Mouse (Mus musculus) kidney, adult 11 months (tissue): ENCODE measurements around the gene Emc7.

Experiments used
- DNase-seq: peaks from one replicate; pipeline ENCODE4 v3.0.0; 2022

Emc7 gene

DNA sequence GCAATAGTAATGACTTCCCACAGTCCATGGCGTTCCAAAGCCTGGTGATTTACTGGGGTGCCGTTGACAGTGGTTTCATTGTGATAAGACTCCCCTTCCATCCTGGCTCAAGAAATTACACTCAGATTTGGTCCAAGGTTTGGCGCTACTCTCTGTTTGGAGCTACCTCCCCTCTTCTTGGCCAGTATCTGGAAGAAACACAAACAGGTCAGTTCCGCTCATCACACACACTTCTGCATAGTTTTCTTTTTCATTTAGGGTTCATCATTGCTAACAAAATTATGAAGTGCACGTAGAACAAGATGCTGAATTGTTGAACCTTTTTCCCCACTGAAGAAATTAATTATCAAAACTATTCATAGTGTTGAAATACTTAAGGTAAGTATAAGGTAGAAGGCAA lies 25.9 kb downstream of the Emc7 start, which contains the start of gene Chrm5:
TSS of gene Chrm5 (minus strand) at position 101 of the 400 bp plus-strand sequence.
- DNase-seq, result no peak

DNA sequence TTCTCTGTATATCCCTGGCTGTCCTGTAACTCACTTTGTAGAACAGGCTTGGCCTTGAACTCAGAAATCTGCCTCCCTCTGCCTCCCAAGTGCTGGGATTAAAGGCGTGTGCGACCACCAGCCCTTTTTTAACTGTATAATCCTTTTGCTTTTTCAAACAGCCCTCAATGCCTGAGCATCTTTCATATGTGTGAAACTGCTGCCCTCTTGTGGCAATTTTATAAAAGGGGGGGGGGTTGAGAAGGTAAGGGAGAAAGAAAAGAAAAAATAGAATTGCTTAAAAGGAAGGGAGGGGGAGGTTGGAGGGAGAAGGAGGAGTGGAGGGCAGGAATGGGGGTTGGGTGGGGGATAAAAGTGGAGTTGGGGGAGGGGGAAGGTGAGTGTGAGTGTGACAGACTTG lies 26.8 kb downstream of the Emc7 start:
- no peak for DNase-seq

DNA sequence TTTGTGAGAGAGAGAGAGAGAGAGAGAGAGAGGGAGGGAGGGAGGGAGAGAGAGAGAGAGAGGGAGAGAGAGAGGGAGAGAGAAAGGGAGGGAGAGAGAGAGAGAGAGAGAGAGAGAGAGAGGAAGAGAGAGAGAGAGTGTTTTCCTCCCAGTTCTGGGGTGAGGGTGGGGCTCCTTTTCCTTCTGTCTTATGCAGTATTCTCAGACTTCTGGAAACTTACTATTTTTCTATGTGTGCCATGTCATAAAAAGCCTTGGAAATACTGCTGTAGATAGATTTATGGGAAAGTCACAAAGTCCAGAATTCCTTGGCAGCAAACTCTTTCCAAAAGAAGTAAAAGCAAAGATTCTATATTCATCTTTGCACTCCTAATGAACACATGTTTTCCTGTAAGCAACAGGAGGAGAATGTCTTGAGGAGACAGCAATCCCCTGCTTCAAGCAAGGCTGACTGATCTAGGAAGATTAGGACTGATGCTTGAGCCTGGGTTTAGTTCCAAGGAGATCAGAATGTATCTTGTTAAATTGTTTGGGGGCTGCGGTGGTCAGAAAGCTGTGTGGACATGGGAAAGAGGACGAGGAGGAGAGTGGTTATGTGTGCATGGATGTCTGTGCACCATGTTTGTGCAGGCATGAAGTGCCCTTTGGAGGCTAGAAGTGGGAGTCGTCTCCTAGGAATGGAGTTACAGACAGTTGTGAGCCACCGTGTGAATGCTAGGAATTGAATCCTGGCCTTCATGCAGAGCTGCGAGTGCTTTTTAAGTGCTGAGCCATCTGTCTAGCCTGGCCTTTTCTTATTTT lies 27.9 kb downstream of the Emc7 start:
- DNase-seq, result no peak

DNA sequence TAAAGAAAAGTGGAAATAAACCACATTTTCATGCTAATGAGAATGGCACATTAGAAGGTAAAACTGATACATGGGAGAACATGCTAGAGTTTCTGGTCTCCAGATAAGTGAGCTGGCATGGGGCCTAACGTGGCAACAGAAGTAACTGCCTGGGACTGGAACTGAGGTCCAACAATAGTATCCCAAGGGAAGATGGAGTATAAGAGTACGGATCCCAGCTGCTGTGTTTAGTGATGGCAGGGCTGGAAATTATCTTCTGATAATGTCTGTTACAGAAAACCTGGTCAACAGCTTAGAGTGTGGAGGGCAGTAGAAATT lies 28.5 kb downstream of the Emc7 start:
- DNase-seq, result no peak

DNA sequence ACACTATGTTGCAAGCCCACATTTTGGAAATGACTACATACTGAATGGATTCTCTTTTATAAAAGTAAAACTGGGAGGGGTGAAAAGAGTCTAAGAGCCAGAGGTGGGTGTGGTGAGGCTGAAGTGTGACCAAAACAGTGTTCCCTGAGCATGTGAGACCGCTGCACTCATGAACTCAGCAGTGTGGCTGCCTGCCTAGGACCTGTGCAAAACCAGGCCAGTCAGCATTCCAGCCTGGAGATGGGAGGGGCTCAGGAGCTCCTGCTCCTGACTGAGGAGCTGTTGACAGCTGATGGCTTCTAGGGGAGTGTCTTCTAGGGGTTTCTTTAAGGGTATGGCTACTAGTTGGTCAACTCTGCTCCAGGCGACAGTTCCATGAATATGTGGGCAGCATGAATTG lies 30.1 kb downstream of the Emc7 start:
- no peak for DNase-seq

DNA sequence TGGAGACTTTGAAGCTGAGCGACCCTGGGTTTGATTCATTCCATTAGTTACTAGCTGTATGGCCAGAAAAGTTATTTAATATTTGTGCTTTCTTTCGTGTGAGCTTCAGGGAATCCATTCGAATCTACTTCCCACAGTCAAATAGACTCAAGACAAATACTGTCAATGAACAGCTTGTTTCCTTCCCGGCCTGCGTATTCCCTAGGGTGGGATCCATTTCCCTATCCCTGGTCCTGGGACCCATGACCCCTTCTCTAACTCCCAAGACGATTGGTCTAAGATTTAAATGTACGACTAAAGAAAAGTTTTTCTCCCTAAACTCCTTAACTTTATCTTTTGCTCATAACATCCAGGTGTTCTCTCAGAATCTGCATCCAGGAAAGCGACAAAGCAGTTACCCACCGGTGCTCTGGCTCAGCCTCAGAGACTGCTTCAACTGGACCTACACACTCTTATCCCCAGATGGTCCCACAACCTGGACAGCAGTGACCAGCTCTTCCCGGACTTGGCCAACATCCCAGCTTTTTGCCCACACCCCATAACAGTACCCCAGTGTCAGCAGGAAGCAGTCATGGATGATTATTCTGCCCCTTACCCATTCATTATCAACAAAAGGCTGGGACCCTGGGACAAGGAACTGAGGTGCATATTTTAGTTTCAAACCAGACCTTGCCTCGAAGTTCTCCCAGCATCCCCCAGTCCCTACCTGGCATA lies 35.8 kb downstream of the Emc7 start:
- no peak for DNase-seq

DNA sequence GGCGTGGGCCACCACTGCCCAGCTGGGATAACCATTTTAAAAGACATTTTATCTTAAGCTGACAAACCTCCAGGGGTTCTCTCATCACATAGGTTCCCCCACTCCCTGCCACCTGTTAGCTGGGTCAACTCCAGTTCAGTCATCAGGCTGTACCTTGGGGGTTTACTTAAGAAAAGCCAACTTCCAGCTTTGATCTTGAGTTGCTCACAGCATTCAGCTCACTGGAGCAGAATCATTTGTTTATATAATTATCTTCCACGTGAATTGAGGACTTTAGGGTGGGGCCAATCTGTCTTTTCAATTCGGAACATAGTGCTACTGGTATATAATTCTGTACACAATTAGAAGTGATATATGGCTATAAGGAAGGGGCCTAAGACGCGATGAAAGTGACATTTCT lies 36.8 kb downstream of the Emc7 start:
- no peak for DNase-seq

DNA sequence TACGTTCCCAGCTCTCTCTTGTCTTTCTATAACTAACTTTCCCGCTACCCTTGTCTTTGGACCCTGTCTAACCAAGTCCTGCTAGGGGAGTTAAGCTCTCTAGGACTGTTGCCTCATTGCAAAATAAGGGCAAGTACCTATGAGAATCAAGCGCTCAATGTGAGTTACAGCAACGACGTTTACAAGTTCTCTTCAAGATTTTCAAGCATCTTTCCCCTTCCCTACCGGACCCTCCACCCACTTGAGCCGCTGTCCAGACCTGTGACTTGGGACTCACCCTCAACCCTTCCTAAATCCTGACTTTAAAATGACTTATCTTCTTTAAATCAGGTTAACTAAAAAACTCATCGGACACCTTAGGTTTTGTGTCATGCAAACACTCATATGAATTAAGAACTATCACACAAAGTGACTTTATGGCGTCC lies 37.6 kb downstream of the Emc7 start:
- DNase-seq, result no peak

DNA sequence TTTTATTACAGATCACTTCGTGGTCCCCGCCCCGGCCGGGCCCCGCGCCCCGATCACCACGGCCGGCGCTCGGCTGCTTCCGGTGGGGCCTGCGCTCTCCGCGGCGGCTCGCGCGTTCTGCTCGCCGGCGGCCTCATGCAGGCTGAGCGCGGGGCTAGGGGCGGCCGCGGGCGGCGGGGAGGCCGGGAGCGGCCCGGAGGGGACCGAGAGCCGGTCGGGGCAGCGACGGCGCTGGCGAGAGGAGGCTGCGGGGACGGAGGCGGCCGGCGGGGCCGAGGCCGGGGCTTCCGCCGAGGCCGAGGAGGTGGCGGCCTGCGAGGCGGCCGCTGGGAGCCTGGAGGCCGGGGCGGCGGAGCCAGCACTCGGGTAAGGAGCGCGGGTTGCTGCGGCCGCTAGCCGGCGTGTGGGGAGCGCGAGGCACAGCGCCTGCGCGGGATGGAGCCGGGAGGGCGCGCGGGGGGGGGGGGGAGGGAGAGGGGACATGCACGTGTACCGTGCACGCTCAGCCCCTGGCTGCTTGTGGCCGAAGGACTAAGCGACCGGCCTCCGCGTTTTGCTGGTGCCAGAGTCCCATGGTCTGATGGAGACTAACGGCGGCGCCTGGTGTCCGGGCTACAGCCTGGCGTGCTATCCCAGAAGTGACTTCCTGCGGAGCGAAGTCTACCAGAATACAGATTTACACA lies 38.2 kb downstream of the Emc7 start, which contains the start of gene Aven:
TSS of gene Aven (plus strand) at position 109 of the 683 bp plus-strand sequence.
- DNase-seq, result peak; percentile 85

DNA sequence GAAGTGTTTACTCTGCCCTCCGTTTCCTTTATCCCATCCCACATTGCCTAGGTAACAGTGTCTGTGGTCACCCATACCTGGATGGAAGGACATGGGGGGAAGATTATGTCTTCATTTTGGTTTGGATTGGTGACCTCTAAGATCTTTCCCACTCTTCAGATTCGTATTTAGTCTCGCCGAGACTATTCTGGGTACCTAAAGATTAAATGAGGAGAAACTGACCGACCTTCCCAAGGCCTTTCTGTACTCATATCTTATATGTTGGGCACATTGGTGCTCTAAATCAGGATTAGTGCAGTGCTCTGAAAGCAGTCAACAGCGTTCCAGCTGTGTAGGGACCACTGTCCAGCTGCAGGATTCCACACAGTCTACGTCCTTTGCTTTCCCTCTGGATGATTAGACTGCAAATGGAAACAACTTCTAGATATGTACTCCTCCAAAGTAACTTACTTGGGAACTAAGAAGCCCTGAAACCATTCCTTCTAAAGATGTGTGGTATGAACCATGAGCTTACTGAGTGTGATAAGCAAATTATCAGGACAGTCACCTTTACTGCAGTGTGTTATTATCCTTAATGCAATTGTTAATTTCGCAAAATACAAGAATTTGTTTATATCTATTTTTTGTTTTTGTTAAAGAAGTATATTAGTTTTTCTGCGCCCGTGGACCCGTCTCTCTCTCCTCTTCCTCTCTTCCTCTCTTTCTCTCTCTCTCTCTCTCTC lies 38.9 kb downstream of the Emc7 start:
- no peak for DNase-seq

DNA sequence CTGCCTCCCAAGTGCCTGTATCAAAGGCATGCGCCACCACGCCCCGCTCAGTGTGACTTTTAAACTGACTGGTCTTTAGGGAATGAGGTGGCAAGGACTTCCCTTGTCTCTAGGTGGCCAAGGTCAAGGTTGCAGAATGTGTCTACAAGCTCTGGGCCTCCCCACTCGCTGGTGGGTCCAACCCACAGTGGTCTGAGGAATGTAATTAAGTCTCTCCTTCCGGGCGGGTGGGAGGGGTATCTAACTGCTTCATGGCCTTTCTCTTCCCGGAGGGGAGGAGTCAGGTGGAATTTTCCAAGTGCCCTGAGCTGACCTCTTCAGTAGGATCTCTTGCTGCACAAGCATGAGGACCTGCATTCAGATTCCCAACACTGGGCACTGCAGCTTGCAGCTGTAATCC lies 43.1 kb downstream of the Emc7 start:
- peak; percentile 54 for DNase-seq

DNA sequence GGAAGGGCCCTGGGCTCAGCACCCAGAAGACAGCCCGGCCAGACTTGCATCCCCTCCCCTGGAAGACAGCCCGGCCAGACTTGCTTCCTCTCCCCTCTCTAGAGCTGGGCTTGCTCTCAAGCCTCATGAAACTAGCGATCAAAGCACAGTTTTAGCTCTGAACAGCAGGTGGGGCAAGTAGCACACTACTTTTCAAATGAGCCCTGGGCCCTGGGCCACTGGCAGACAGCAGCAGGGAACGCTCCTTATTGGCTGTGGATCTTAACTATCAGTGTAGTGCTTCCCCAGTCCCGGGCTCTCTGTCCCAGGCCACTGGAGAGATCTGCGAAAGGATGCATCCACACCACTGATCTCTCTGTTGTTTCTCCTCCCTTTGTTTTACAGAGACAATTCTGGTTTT lies 46.4 kb downstream of the Emc7 start:
- DNase-seq, result peak; percentile 64

DNA sequence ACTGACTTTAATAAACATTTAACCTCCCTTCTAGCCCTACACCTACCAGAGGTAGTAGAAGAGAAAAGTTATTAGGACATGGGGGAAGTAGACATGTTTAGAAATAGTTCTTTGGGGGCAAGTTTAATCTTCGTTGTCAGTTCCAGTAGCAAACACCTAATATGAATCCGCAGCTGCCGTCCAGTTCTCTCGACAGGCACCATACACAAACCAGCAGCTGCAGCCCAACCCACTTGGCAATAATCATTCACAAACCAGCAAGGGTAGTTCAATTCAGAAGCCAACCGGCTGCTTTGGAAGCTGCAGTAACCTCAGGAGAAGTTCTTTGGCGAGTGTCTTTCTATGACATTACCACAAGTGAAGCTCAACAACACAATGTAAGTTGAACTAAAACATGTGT lies 49.2 kb downstream of the Emc7 start:
- DNase-seq, result no peak

DNA sequence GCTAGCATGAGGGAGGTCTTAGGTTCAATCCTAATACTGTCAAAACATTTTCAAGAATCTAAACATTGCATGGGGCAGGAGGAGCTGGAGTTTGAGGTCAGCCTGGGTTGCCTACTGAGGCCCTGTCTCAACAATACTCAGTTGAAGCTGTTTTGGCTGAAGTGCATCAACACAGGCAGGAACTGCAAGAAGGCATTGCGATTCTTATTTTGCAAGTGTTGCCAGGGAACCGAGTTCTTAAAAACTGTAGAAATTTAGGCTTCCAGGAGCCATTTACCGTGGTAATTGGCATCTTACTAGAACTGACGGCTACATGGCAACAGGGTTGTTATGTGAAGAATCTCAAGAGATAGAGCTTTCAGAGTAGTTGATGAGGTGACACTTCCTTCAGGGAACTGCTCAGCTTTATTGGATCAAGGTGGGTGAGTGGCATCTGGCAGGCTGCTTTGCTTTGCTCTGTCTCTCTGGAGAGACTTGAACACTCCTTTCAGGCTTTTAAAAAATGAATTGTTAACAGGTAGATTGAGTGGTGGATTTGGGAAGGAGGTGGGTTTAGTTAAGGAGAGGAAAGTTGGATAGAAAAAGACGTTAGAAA lies 52.1 kb downstream of the Emc7 start:
- no peak for DNase-seq

DNA sequence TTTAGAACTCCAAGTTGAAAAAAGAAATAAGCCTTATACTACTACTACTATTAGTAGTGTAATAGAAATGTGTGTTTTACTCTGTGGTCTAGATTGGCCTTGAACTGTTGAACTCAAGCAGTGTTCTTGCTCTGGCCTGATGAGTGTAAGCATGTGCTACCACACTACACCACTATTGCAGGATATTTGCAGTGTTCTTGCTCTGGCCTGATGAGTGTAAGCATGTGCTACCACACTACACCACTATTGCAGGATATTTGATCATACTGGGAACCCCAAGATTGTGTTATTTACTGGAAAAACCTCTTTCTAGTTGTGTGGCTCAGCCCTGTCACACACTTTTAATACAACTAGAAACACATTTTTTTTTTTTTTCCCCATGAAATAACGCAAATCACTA lies 52.6 kb downstream of the Emc7 start:
- no peak for DNase-seq

DNA sequence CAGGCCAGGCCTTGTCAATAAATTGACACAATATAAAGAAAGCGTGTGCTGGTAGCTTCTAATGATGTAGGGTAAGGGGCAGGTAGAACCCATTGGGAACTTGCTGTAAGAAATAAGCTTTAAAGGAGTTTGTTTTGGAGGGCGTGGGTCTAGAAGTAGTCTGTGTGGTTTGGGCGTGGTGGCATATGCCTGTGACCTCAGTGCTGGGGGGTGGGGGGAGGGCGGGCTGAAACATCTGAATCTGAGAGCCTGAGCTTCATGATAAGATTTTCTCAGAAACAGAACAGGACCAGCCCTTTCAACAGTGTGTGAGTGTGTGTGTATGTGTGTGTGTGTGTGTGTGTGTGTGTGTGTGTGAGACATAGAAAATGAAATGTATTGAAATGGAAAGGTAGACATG lies 55.3 kb downstream of the Emc7 start:
- no peak for DNase-seq

DNA sequence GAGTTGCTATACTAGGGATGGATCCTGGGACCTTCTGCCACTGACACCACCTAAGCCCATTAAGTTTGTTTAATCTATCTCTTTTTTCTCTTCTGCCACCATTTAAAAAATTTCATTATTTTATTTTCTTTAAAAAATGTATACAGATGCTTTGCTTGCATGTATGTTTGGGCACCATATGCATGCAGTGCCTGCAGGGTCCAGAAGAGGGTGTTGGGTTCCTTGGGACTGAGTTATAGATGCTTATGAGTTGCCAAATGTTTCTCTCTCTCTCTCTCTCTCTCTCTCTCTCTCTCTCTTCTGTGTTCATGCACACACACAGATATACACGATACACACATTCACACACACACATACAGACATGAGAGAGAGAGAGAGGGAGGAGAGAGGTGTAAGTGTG lies 58.2 kb downstream of the Emc7 start:
- DNase-seq, result no peak

DNA sequence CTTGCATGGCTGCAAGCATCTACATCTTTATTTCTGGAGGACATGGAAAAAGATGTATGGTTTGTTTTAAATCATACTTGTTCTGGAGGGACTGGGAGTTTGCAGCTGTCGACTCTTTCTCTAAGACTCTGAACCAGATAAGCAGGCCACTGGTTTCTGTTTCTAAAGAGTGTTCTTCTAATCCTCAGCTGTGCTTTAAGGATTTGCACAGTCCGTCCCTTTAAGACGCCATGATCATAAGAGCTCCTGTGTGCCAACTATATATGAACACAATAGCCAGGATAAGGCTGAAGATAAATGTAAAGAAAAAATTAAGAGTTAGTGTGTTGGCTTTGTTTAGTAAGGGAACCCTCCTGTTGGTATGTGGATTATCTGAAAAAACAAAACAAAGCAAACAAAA lies 61.9 kb downstream of the Emc7 start:
- DNase-seq, result no peak

DNA sequence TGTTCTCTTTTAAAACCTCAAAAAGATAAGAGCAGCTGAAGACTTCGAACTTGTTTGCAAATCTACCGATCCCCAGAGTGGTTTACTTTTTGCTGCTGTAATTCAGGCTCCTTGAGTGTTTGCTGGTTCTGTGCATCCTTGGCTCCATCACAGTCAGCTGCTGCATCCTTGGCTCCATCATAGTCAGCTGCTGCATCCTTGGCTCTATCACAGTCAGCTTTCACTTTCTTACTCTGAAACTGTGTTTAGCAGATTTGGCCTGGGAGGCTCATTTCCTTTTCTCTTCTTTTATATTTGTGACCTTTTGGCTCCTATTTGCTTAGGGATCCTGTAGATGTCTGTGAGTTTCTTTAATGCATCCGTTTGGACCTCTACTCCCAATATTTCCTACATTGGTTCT lies 62.4 kb downstream of the Emc7 start:
- no peak for DNase-seq

DNA sequence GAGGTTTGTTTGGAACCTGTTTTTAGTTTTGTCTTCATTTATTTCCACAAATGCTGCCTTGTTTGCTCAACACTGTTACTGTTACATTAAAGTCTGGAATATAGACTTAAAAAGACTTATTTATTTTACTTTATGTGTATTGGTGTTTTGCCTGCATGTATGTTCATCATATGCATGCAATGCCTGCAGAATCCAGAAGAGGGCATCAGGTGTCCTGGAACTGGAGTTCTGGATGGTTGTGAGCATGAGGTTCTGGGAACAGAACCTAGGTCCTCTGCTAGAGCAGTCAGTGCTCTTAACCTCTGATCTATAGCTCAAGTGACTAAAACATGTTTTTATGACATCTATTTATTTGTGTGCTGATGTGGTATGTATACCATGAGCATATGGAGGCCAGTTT lies 63.7 kb downstream of the Emc7 start:
- DNase-seq, result no peak

DNA sequence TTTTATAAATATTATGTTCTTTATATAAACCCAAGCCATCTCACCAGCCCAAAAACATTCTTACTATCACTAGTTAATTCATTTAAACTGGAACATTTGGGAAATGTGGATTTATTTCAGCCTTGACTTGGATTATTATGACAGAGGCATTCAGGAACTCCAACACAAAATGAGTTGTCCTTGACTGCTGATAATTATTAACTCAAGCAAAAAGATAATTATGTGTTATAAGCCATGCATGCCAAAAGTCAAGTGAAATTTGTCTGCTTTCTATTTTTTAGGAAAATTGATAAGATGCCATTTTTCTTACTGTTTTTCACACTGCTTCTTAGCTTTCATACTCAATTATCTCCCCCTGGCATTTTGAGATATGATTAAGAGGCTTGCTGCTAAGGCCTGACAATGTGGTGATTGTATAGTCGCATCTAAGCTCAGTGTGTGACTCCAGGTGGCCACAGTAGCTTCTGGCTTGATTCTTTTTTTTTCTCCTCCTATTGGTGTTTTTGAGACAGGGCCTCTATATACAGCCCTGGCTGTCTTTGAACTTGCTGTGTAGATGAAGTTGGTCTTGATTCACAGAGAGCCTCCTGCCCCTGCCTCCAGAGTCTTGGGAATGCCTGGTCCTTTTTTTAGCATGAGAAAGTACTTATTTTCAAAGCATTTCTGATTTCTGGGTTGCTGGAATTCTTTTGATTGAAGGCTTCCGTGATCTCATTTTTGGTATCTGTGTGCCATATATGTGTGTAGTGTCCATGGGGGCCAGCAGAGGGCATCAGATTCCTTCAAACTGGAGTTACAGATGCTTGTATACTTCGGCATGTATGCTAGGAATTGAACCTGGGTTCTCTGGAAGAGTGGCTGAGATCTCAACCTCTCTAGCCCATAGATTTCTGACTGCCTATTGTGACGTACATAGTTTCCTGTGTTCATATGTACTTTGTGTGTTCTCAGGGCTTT lies 66.0 kb downstream of the Emc7 start:
- DNase-seq, result no peak
